Comparison of ENCODE assay signal across 26 mouse cellular contexts in genomic region chr11:4606541-4606940, GRCm38 (mm10). TPM values are rescaled to one million over a fixed set of nuclear protein-coding genes. Genes with fewer than 3 reads are reported as not detected.
DNase-seq lines count a peak whose midpoint lies in the region; ATAC-seq and TF ChIP-seq lines count a peak whose summit lies in the region.
"Had no signal": no experiment of that assay in that cellular context is flagged by ENCODE, and none has a peak within 500 bp of the region (broad histone marks: within the 10 kb centered on the region; RNA-seq: fewer than 3 reads in every experiment).

No protein-coding gene starts in this region.

- no peaks in the 10 kb centered on the region for H3K36me3 ChIP-seq in heart, embryonic 10.5 days
- H3K36me3 ChIP-seq in heart, embryonic 12.5 days: no peaks in the 10 kb centered on the region
- no peaks in the 10 kb centered on the region for H3K36me3 ChIP-seq in myocyte (ENCODE audit: control insufficient read depth, insufficient read depth)
- H3K36me3 ChIP-seq: embryonic facial prominence, embryonic 13.5 days; hindbrain, embryonic 12.5 days; liver, embryonic 12.5 days; midbrain, embryonic 10.5 days had no signal

- H3ac ChIP-seq in myocyte (ENCODE audit: control insufficient read depth, insufficient read length): no peak overlapping the region

- no peaks in the 10 kb centered on the region for H3K9me3 ChIP-seq in heart, embryonic 10.5 days
- H3K9me3 ChIP-seq in heart, embryonic 12.5 days (replicated peaks): no peaks in the 10 kb centered on the region
- H3K9me3 ChIP-seq: embryonic facial prominence, embryonic 13.5 days; hindbrain, embryonic 12.5 days; liver, embryonic 12.5 days; midbrain, embryonic 10.5 days had no signal

- 68% methylated on average over 1 of the region's 1 CpGs for WGBS in heart, embryonic 10.5 days
- 63% methylated on average over 1 of the region's 1 CpGs for WGBS in heart, embryonic 12.5 days

- H3K4me2 ChIP-seq in heart, embryonic 12.5 days: no peak overlapping the region
- H3K4me2 ChIP-seq in myocyte (ENCODE audit: low read depth): peak overlapping the region; percentile 33
- H3K4me2 ChIP-seq: embryonic facial prominence, embryonic 13.5 days; hindbrain, embryonic 12.5 days; liver, embryonic 12.5 days had no signal

- DNase-seq in heart, adult 11 months: peak; percentile 90
- DNase-seq in heart, embryonic 10.5 days (ENCODE audit: low spot score): no peak
- DNase-seq in Muller cell, postnatal 12 days (ENCODE audit: inconsistent ontology term): peak; percentile 78
- DNase-seq in adrenal gland, postnatal 25 days: no peak
- DNase-seq in kidney, adult 11 months: no peak
- DNase-seq: adrenal gland, adult 2 months; cerebellum, postnatal 14 days; forebrain, postnatal 0 days; kidney, adult 9 months; kidney, postnatal 25 days; layer of hippocampus, adult 9-11 months; lung, adult 2 months; lung, postnatal 4 days; right cerebral cortex, adult 18-20 months had no signal

- H3K4me1 ChIP-seq in heart, embryonic 10.5 days: peaks cover 32% of the 10 kb centered on the region
- peaks cover 47% of the 10 kb centered on the region for H3K4me1 ChIP-seq in heart, embryonic 12.5 days (replicated peaks)

- ATAC-seq in heart, embryonic 12.5 days (ENCODE audit: insufficient number of reproducible peaks, low FRiP score): no peak
- ATAC-seq: forebrain, postnatal 0 days; inflammation-experienced regulatory T-cells, adult 6 months; liver, embryonic 12.5 days had no signal

- no peak for TF ChIP-seq POLR2A in myocyte (IDR thresholded peaks at IDR 0.05; ENCODE audit: insufficient read length, low read depth)

- H3K27ac ChIP-seq in heart, embryonic 10.5 days: no peak overlapping the region
- H3K27ac ChIP-seq in heart, embryonic 12.5 days (ENCODE audit: poor library complexity, severe bottlenecking): peak overlapping the region; percentile 49
- H3K27ac ChIP-seq: embryonic facial prominence, embryonic 13.5 days; hindbrain, embryonic 12.5 days; liver, embryonic 12.5 days; midbrain, embryonic 10.5 days had no signal

- H3K79me2 ChIP-seq in myocyte (ENCODE audit: control insufficient read depth, insufficient read depth): no peaks in the 10 kb centered on the region

- no peaks in the 10 kb centered on the region for H3K27me3 ChIP-seq in heart, embryonic 10.5 days (ENCODE audit: insufficient read depth, poor library complexity, severe bottlenecking)
- H3K27me3 ChIP-seq in heart, embryonic 12.5 days (replicated peaks): no peaks in the 10 kb centered on the region
- no peaks in the 10 kb centered on the region for H3K27me3 ChIP-seq in myocyte (ENCODE audit: control insufficient read depth, insufficient read depth, insufficient read length)
- H3K27me3 ChIP-seq: embryonic facial prominence, embryonic 13.5 days; hindbrain, embryonic 12.5 days had no signal

- no peak overlapping the region for H3K9ac ChIP-seq in heart, embryonic 12.5 days
- H3K9ac ChIP-seq: embryonic facial prominence, embryonic 13.5 days; forebrain, postnatal 0 days; hindbrain, embryonic 12.5 days; liver, embryonic 12.5 days had no signal

- no peak overlapping the region for H3K4me3 ChIP-seq in heart, embryonic 10.5 days
- no peak overlapping the region for H3K4me3 ChIP-seq in heart, embryonic 12.5 days
- H3K4me3 ChIP-seq in myocyte: no peak overlapping the region
- H3K4me3 ChIP-seq: embryonic facial prominence, embryonic 13.5 days; hindbrain, embryonic 12.5 days; liver, embryonic 12.5 days; midbrain, embryonic 10.5 days had no signal

TF ChIP-seq in myocyte, 11 proteins besides CTCF, POLR2A, EP300 and RAD21:
- TF ChIP-seq MYOD1 (IDR thresholded peaks at IDR 0.05; ENCODE audit: control insufficient read depth in 1 of 3, insufficient read length in 2 of 3, low read depth in 2 of 3): peak; percentile 18 to 47 (median 40)
- TF ChIP-seq SRF (IDR thresholded peaks at IDR 0.05; ENCODE audit: control insufficient read depth, insufficient read length, low read depth): no peak

RNA-seq across cellular contexts. Expression of gene Mtmr3, which starts 11.9 kb away (rescaled TPM):
- 23.7 and 28.0 TPM in 2 replicates for polyA plus RNA-seq in heart, embryonic 10.5 days (2016; fragmentation: Nextera tagmentation; extraction: Ambion mirVana)
- 33.5 and 33.9 TPM in 2 replicates for polyA plus RNA-seq in heart, embryonic 12.5 days (2016; fragmentation: Nextera tagmentation; extraction: Ambion mirVana)
- 26.9 TPM for polyA plus RNA-seq in myocyte (2012; fragmentation: generic; extraction: Trizol)
- 60.1 and 68.0 TPM in 2 replicates for total RNA-seq in adrenal gland, postnatal 25 days (2021)

RNA-seq across cellular contexts. Expression of gene Gm11032, which starts 13.3 kb away (rescaled TPM):
- not detected in 2 replicates for polyA plus RNA-seq in heart, embryonic 10.5 days (2016; fragmentation: Nextera tagmentation; extraction: Ambion mirVana)
- polyA plus RNA-seq in heart, embryonic 12.5 days (2016; fragmentation: Nextera tagmentation; extraction: Ambion mirVana): not detected in 2 replicates
- polyA plus RNA-seq in myocyte (2012; fragmentation: generic; extraction: Trizol): not detected
- total RNA-seq in adrenal gland, postnatal 25 days (2021): not detected in 2 replicates
- total RNA-seq: adrenal gland, adult 2 months; forebrain, postnatal 0 days; left cerebral cortex, adult 8-10 months had no signal
- polyA plus RNA-seq: adrenal gland, adult 2 months; brain, embryonic 14.5 days; embryonic facial prominence, embryonic 13.5 days; forebrain, postnatal 0 days; gonadal fat pad, adult 2 months; hindbrain, embryonic 12.5 days; inflammation-experienced regulatory T-cells, adult 6 months; limb, embryonic 11.5 days; liver, embryonic 12.5 days; lung, adult 2 months; midbrain, embryonic 10.5 days; neural tube, embryonic 11.5 days had no signal

RNA-seq across cellular contexts. Expression of gene Ascc2, which starts 31.0 kb away (rescaled TPM):
- 32.2 and 36.1 TPM in 2 replicates for polyA plus RNA-seq in heart, embryonic 10.5 days (2016; fragmentation: Nextera tagmentation; extraction: Ambion mirVana)
- 28.0 and 29.6 TPM in 2 replicates for polyA plus RNA-seq in heart, embryonic 12.5 days (2016; fragmentation: Nextera tagmentation; extraction: Ambion mirVana)
- 57.6 TPM for polyA plus RNA-seq in myocyte (2012; fragmentation: generic; extraction: Trizol)
- total RNA-seq in adrenal gland, postnatal 25 days (2021): 47.8 and 48.2 TPM in 2 replicates

Comparison
In these comparisons a context has a peak if more than half of its experiments do, and no peak if none do; other contexts are left out.
1. DNase-seq: peak in heart, adult 11 months (single experiment) and Muller cell, postnatal 12 days (single experiment); none in heart, embryonic 10.5 days (single experiment), adrenal gland, postnatal 25 days (single experiment) and kidney, adult 11 months (single experiment).